Mouse (Mus musculus) liver, postnatal 0 days (tissue): ENCODE data around the gene Haghl.

ENCODE experiments used
- CTCF ChIP-seq: sonication (generic); IDR thresholded peaks from 2 replicates; pipeline ENCODE4 v1.5.1; 2016; ENCODE audit warnings: antibody characterized with exemption, low read depth
- EP300 ChIP-seq: IDR thresholded peaks from 2 replicates; pipeline ENCODE4 v1.6.1; 2016; ENCODE audit warnings: antibody characterized with exemption, low read depth, mild to moderate bottlenecking

- TF ChIP-seq EP300, result no peak
- no peak for TF ChIP-seq CTCF
These were observed 47.2 kb upstream of the Haghl start for GRCm38 (mm10) chr17:25832436-25833290.
